Mouse (Mus musculus) Patski (cell line): Measurements from ENCODE around the gene Fcer2a. TPM values are rescaled to one million over a fixed set of nuclear protein-coding genes. Genes with fewer than 3 reads are reported as not detected.

Experiments used
- ATAC-seq: fragments of 100-300 bp; one replicate; pipeline ENCODE4 v1.8.0; 2021
- CTCF ChIA-PET: fragments of 350-600 bp; sonication (Branson Sonifier 250); formaldehyde crosslinking; loops from one replicate; lab custom pipeline; 2022; ENCODE audit warnings: inconsistent platforms; lab: Charles Lee
- POLR2A ChIA-PET: fragments of 350-600 bp; sonication (Branson Sonifier 250); formaldehyde crosslinking; loops from one replicate; lab custom pipeline; 2022; ENCODE audit warnings: antibody characterized with exemption, inconsistent platforms; lab: Charles Lee
- DNase-seq: peaks from one replicate; pipeline ENCODE4 v3.0.0-alpha.2; 2011; ENCODE audit warnings: low read depth, low spot score
- H3K27me3 ChIP-seq: fragments of 371-371 bp; one replicate; pipeline ENCODE4 v1.5.1; 2021
- CTCF ChIP-seq: fragments of 100-300 bp; IDR thresholded peaks from one replicate; pipeline ENCODE4 v1.5.1; 2021
- in situ Hi-C: fragments of 300-500 bp; cut with MboI; formaldehyde crosslinking; loops from 3 replicates; pipeline ENCODE4 v1.11.1; 2018; ENCODE audit warnings: low pct_unique_long_range_greater_than_20kb, mixed read lengths
- polyA plus RNA-seq: library from polyadenylated mRNA; unstranded; gene quantifications from one replicate; pipeline ENCODE4 v1.2.3, GENCODE M21; 2021

Fcer2a gene
- polyA plus RNA-seq, 1 experiment from 2014 or later = 0.09 TPM

DNA sequence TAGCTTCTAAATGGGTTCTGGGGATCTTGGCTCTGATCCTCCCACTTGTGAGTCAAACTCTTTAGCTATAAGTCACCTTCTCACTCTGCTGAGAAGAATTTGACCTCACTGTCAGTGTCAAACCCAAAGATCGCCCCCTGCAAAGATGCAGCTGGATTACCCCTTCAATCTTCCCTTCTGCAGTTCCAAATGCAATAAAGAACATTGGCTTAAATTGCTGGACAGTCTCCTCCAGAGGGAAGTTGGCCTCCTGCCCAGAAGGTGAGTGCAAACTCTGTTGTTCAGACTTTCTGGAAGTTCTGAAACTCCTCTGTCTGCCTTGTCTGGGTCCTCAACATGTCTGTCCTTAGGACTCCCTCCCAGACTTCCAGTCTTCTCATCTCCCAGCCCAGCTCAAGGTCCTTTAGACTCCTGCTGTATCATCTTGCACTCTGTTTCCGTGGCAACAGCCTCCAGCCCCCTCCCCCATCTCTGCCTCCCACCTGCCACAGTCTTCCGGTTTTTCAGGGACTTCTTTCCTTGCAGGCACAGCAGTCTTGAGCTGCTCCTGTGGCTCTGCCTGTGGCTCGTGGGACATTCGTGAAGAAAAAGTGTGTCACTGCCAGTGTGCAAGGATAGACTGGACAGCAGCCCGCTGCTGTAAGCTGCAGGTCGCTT, 37.1 kb downstream of the Fcer2a start:
- POLR2A ChIA-PET = interaction anchor here (1.0 to 1.1 kb wide), 2 partner anchors 8 to 26 kb away, joined by 3 to 7 read pairs; partner anchors contain the start of gene Stxbp2
- H3K27me3 ChIP-seq = no peaks in the 10 kb centered on the region
- no peak for TF ChIP-seq CTCF
- DNase-seq (peak; percentile 77), ATAC-seq (peak; percentile 70)
- in situ Hi-C loops = no loop called here
- CTCF ChIA-PET = interaction anchor here (1.5 to 3.2 kb wide), 6 partner anchors 8 to 98 kb away, joined by 3 to 18 read pairs (median 8); partner anchors contain the start of genes Fcor and Mcemp1

DNA sequence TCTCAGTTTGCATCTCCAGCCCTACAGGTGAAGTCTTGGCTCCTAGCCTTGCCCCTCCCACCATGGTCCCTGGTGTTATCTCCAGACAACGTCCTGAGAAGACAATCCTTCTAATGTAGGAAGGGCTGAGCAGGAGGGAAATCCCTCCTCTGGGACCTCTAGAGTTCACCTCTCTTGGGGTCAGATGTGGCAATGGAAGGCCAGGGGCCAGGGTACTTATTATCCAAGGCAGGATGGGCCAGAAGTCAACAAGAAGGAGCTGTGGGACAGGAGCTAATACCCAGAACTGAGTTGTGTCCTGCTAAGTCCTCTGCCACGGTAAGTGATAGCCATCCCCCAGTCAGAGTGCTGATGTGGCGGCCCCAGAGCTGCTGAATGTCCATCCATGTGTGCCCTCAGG, 38.4 kb downstream of the Fcer2a start, which contains the start of gene Retn:
Gene Retn, plus strand, starts transcription at position 245 of the 400 bp plus-strand sequence.
- no peak for TF ChIP-seq CTCF
- CTCF ChIA-PET = interaction anchor here (1.3 to 3.2 kb wide), 6 partner anchors 7 to 96 kb away, joined by 3 to 18 read pairs (median 8); partner anchors contain the start of genes Fcor and Mcemp1
- POLR2A ChIA-PET = no interaction called here
- DNase-seq (no peak), ATAC-seq (no peak)
- no peaks in the 10 kb centered on the region for H3K27me3 ChIP-seq
- in situ Hi-C loops = no loop called here

- no peak for DNase-seq
- POLR2A ChIA-PET = interaction anchor here (0.6 kb wide), 1 partner anchor 10 kb away, joined by 3 read pairs; no protein-coding TSS in a partner anchor
- TF ChIP-seq CTCF = no peak
- in situ Hi-C loops = no loop called here
- no peaks in the 10 kb centered on the region for H3K27me3 ChIP-seq
- CTCF ChIA-PET = interaction anchor here (1.3 to 3.2 kb wide), 4 partner anchors 9 to 96 kb away, joined by 3 to 18 read pairs (median 8); partner anchors contain the start of genes Fcor and Mcemp1
- no peak for ATAC-seq
Observed at GRCm38 (mm10) chr8:3654726-3655508, 39.1 kb downstream of the Fcer2a start.

GRCm38 (mm10) chr8:3652845-3653244, 41.1 kb downstream of the Fcer2a start:
- no peaks in the 10 kb centered on the region for H3K27me3 ChIP-seq
- no peak for TF ChIP-seq CTCF
- POLR2A ChIA-PET = no interaction called here
- in situ Hi-C loops = no loop called here
- CTCF ChIA-PET = interaction anchor here (1.5 kb wide), 1 partner anchor 22 kb away, joined by 3 read pairs; no protein-coding TSS in a partner anchor
- no peak for DNase-seq
- no peak for ATAC-seq

DNA sequence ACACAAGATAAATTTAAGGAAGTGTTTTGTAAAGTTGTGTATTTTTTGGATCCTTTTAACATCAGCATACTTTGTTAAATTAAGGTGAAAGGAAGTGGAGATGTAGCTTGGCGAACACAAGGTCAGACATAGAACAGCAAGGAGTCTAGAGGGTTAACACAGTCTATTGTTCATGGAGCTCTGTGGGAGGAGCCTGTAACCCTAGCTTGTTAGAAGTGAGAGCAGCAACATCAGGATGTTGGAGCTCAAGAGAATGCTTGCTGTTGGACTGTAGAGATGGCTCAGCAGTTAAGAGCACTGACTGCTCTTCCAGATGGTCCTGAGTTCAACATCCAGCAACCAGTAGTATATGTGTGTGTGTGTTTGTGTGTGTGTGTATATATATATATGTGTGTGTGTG, 45.0 kb downstream of the Fcer2a start:
- no peaks in the 10 kb centered on the region for H3K27me3 ChIP-seq
- in situ Hi-C loops = no loop called here
- ChIA-PET POLR2A (interaction anchor here (0.7 kb wide), 1 partner anchor 8 kb away, joined by 7 read pairs; no protein-coding TSS in a partner anchor), CTCF (interaction anchor here (1.6 to 2.9 kb wide), 3 partner anchors 8 to 23 kb away, joined by 4 to 10 read pairs (median 10); partner anchors contain the start of gene Fcor)
- TF ChIP-seq CTCF = no peak
- no peak for DNase-seq
- no peak for ATAC-seq

GRCm38 (mm10) chr8:3648268-3648667, 45.7 kb downstream of the Fcer2a start:
- DNase-seq = no peak
- in situ Hi-C loops = no loop called here
- POLR2A ChIA-PET = interaction anchor here (0.7 kb wide), 1 partner anchor 8 kb away, joined by 7 read pairs; no protein-coding TSS in a partner anchor

DNA sequence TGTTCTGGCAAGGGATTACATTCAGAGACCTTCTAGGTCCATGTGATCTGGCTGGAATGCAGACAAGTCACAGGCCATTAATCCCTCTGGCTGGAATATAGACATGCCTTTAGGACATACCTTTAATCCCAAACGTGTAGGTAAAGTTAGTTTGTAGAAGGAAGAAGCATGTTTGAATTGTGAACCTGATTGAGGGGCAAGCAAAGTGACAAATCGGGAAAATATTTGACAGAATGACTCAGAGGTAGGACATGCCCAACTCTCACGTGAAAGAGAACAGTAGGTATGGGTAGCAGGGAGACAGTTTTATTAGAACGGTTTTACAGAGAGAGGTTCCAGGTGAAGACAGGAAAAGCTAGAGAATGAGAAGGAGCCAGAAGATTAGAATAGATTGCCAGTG, 46.4 kb downstream of the Fcer2a start:
- DNase-seq (no peak), ATAC-seq (peak; percentile 50)
- ChIA-PET POLR2A (no interaction called here), CTCF (interaction anchor here (1.1 to 2.9 kb wide), 5 partner anchors 9 to 24 kb away, joined by 3 to 10 read pairs (median 6); partner anchors contain the start of gene Fcor)
- no peaks in the 10 kb centered on the region for H3K27me3 ChIP-seq
- in situ Hi-C loops = no loop called here
- TF ChIP-seq CTCF = no peak

More at GRCm38 (mm10) chr8:3648268-3648667, 45.7 kb downstream of the Fcer2a start:
- H3K27me3 ChIP-seq = no peaks in the 10 kb centered on the region
- no peak for ATAC-seq
- no peak for TF ChIP-seq CTCF
- CTCF ChIA-PET = interaction anchor here (1.6 to 2.9 kb wide), 4 partner anchors 9 to 24 kb away, joined by 4 to 10 read pairs (median 8); partner anchors contain the start of gene Fcor

GRCm38 (mm10) chr8:3646824-3647531, 47.0 kb downstream of the Fcer2a start:
- no peak for DNase-seq

DNA sequence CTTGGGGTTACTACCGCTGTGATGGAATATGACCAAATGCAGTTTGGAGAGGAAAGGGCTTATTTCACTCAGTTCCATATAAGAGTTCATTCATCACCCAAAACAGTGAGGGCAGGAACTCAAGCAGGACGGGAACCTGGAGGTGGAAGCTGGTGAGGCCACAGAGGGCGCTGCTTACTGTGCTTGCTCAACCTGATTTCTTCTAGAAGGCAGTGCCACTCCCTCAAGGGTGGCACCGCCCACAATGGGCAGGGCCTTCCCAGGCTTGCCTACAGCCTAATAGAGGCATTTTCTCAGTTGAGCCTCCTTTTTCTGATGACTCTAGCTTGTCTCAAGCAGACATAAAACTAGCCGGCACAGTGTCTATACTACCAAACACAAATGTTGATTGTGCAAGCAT, 48.2 kb downstream of the Fcer2a start:
- in situ Hi-C loops = no loop called here
- ATAC-seq (no peak), DNase-seq (no peak)
- H3K27me3 ChIP-seq = no peaks in the 10 kb centered on the region
- POLR2A ChIA-PET = interaction anchor here (0.9 kb wide), 1 partner anchor 15 kb away, joined by 3 read pairs; the partner anchor contains the start of gene Stxbp2
- CTCF ChIA-PET = interaction anchor here (0.7 to 1.0 kb wide), 3 partner anchors 10 to 26 kb away, joined by 3 to 4 read pairs (median 3); partner anchors contain the start of genes Fcor and Retn
- TF ChIP-seq CTCF = no peak

More at GRCm38 (mm10) chr8:3646824-3647531, 47.0 kb downstream of the Fcer2a start:
- ChIA-PET CTCF (interaction anchor here (1.1 to 2.9 kb wide), 4 partner anchors 10 to 25 kb away, joined by 3 to 10 read pairs (median 8); partner anchors contain the start of gene Fcor), POLR2A (no interaction called here)
- peak; percentile 15 for ATAC-seq
- in situ Hi-C loops = no loop called here
- TF ChIP-seq CTCF = no peak
- no peaks in the 10 kb centered on the region for H3K27me3 ChIP-seq

Other genes with a start within 250 kb of the Fcer2a start
- gene Pex11g, start 226.5 kb downstream of the Fcer2a start, polyA plus RNA-seq = 12.0 TPM
- not detected for gene Tex45, start 223.3 kb downstream of the Fcer2a start, polyA plus RNA-seq
- 45.2 TPM for gene Zfp358, start 201.0 kb downstream of the Fcer2a start, polyA plus RNA-seq
- 85.9 TPM for gene Mcoln1, start 193.7 kb downstream of the Fcer2a start, polyA plus RNA-seq
- 83.0 TPM for gene Pnpla6, start 178.8 kb downstream of the Fcer2a start, polyA plus RNA-seq
- gene C330021F23Rik, start 126.2 kb downstream of the Fcer2a start, polyA plus RNA-seq = 3.3 TPM
- 18.5 TPM for gene Camsap3, start 106.9 kb downstream of the Fcer2a start, polyA plus RNA-seq
- gene Xab2, start 72.9 kb downstream of the Fcer2a start, polyA plus RNA-seq = 48.4 TPM
- 85.7 TPM for gene Pet100, start 72.6 kb downstream of the Fcer2a start, polyA plus RNA-seq
- not detected for gene Pcp2, start 68.6 kb downstream of the Fcer2a start, polyA plus RNA-seq
- 156 TPM for gene Stxbp2, start 63.2 kb downstream of the Fcer2a start, polyA plus RNA-seq
- 0.24 TPM for gene Retn, start 38.4 kb downstream of the Fcer2a start, polyA plus RNA-seq
- gene Mcemp1, start 28.4 kb downstream of the Fcer2a start, polyA plus RNA-seq = not detected
- gene Fcor, start 21.8 kb downstream of the Fcer2a start, polyA plus RNA-seq = 4.6 TPM
- gene Trappc5, start 17.9 kb downstream of the Fcer2a start, polyA plus RNA-seq = 24.8 TPM
- not detected for gene Clec4g, start 26.5 kb upstream of the Fcer2a start, polyA plus RNA-seq
- gene Cd209a, start 54.8 kb upstream of the Fcer2a start, polyA plus RNA-seq = not detected
- gene Cd209e, start 160.1 kb upstream of the Fcer2a start, polyA plus RNA-seq = not detected
- not detected for gene Cd209d, start 184.4 kb upstream of the Fcer2a start, polyA plus RNA-seq
- gene Cd209b, start 232.7 kb upstream of the Fcer2a start, polyA plus RNA-seq = not detected